Mouse (Mus musculus): ENCODE measurements around the gene Tcea2.

- TF ChIP-seq POLR2A (IDR thresholded peaks at IDR 0.05; ENCODE audit: insufficient read depth, low read length) (no peak), CTCF (IDR thresholded peaks at IDR 0.05; ENCODE audit: low read depth, low read length) (no peak), EP300 (IDR thresholded peaks at IDR 0.05; ENCODE audit: insufficient read depth, low read depth, low read length) (no peak)
These were observed 9.2 kb upstream of the Tcea2 start for GRCm38 (mm10) chr2:181670913-181671311.

All from ES-Bruce4 (cell line).